Mouse (Mus musculus) lung, adult 2 months (tissue): ENCODE measurements around the gene Gp1bb.

Source experiments
- CTCF ChIP-seq: fragments of 200-500 bp; IDR thresholded peaks from 2 replicates; pipeline ENCODE4 v1.5.1; 2011; ENCODE audit warnings: mild to moderate bottlenecking, low read length, control low read depth; ENCODE audit not compliant: insufficient read depth
- POLR2A ChIP-seq: fragments of 200-500 bp; IDR thresholded peaks from 2 replicates; pipeline ENCODE4 v1.6.1; 2011; ENCODE audit warnings: low read depth, mild to moderate bottlenecking, control low read depth, low read length, borderline replicate concordance; ENCODE audit errors: extremely low read depth

DNA sequence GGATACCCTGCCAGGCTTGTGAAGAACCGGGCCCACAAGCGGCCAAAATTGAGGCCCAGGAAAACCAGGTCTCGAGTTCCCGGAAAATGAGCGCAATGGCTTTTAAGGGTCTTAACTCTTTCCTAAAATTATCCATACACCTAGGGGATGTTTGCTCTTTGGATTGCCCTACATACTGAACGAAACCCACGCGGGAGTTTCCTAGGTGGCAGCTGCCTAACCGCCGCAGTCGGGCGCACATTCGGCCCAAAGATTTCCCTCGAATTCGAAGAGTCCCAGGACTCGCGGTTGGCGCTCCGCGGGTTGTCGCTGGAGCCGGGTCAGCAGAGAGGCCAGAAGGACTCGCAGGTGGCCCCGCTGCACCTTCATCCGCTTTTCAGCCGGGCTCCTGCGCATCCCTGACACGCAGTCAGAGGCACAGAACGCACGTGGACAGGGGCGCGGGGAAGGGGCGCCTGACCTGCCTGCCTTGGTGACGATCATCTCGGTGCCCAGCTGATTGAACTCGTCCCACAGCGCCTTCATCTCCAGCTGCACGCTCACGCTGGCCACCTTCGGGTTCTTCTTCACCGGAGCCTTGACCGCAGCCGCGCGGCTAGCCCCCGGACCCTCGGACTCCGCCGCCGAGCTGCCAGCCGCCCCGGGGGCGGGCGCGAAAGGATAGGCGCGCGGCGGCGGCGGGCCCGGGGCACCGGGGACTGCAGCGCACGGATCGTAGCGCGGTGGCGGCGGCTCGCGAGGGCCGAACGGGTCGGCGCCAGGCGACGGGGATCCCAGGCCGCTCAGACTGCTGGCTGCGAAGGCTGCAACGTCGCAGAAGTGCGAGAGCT, 35.9 kb downstream of the Gp1bb start:
- TF ChIP-seq POLR2A (no peak), CTCF (no peak)
